Mouse (Mus musculus) G1E (cell line): ENCODE measurements around the gene B4galt2.

ENCODE experiments used
- CTCF ChIP-seq: IDR thresholded peaks from 2 replicates; pipeline ENCODE4 v1.5.1; 2012; ENCODE audit warnings: low read depth, low read length, inconsistent platforms, mixed read lengths
- GATA1 ChIP-seq: IDR thresholded peaks from 2 replicates; pipeline ENCODE4 v1.6.1; 2012; ENCODE audit warnings: borderline replicate concordance, low read length, inconsistent platforms, mixed read lengths

- TF ChIP-seq CTCF (no peak), GATA1 (no peak)
Observed at GRCm38 (mm10) chr4:117828572-117829145, 54.6 kb downstream of the B4galt2 start.
